Mouse (Mus musculus) hindbrain, embryonic 11.5 days (tissue): ENCODE results near the gene Wdcp. TPM values are rescaled to one million over a fixed set of nuclear protein-coding genes. Genes with fewer than 3 reads are reported as not detected.

Experiments used
- polyA plus RNA-seq: library from polyadenylated mRNA; unstranded; fragments of >200 nt; fragmentation: Nextera tagmentation; extraction: Ambion mirVana; gene quantifications from 2 replicates; pipeline ENCODE4 v1.2.1, GENCODE M21; 2014

Wdcp gene
- polyA plus RNA-seq, 1 experiment from 2014 or later: 18.5 TPM

Other genes starting within 250 kb of the Wdcp start
- gene Fam228a, start 104.9 kb upstream of the Wdcp start, polyA plus RNA-seq: 0.13 and 1.4 TPM in 2 replicates
- gene Pfn4, start 74.3 kb upstream of the Wdcp start, polyA plus RNA-seq: 5.3 and 8.4 TPM in 2 replicates
- 2.9 and 3.0 TPM in 2 replicates for gene Fam228b, start 74.0 kb upstream of the Wdcp start, polyA plus RNA-seq
- 354 and 386 TPM in 2 replicates for gene Sf3b6, start 25.8 kb upstream of the Wdcp start, polyA plus RNA-seq
- 19.6 TPM in 2 replicates for gene Fkbp1b, start 1.7 kb upstream of the Wdcp start, polyA plus RNA-seq
- gene Mfsd2b, start 31.1 kb downstream of the Wdcp start, polyA plus RNA-seq: 4.6 and 4.8 TPM in 2 replicates
- 27.0 and 27.8 TPM in 2 replicates for gene Ubxn2a, start 64.4 kb downstream of the Wdcp start, polyA plus RNA-seq
- gene Atad2b, start 74.0 kb downstream of the Wdcp start, polyA plus RNA-seq: 23.4 and 25.2 TPM in 2 replicates